Mouse (Mus musculus): ENCODE measurements around the gene Dok5.

Dok5 gene

GRCm38 (mm10) chr2:170738446-170738845 lies 6.8 kb downstream of the Dok5 start:
- no peak for DNase-seq (ENCODE audit: extremely low read depth, low read depth, low spot score)

- DNase-seq (ENCODE audit: extremely low read depth, low read depth, low spot score): no peak
Observed at GRCm38 (mm10) chr2:170738891-170739290, 7.3 kb downstream of the Dok5 start.

DNA sequence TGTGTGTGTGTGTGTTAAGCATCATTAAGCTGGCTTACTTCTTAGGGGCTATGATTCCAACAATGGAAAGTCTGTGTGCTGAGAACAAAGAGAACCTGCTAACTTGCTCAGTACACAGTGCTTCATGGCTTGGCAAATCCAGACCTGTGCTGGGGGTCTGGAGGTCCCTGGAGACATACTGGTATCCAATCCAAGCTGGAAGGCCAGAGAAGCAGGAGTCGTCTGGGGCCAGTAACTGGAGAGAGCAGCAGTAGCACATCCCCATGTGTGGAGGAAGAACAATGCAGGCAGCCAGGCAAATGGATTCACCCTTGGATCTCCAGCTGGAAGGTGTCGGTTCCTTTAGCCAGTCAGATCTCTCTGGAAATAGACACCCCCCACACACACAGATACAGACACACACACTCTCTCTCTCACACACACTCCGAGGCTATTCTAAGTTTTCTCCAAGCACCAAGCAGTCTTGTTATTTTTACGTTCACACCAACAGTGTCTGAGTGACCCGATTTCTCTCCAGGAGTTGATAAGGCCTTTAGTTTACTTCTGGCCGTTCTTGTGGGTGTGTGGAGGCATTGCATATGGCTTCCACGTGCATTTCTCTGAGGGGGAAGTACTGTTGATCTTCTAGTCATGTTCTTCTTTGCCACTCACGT lies 8.2 kb downstream of the Dok5 start:
- DNase-seq (ENCODE audit: extremely low read depth, low read depth, low spot score): no peak

DNA sequence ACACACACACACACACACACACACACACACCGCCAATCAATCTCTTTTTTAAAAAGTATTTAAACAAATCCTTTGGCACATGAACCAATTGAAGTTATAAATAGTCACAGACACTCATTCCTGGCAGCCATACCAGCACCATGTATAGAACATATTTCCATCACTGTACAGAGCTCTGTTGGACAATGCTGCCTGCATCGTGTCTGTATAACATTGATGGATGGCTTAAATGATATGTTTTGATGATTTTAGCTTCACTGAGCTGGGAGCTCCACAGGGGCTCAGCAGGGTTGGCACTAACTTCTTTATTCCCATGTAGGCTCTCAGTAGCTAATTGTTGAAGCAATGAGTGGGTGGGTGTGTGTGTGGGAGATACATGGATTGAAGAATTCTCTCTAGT lies 11.9 kb downstream of the Dok5 start:
- DNase-seq (ENCODE audit: extremely low read depth, low read depth, low spot score): no peak

GRCm38 (mm10) chr2:170748901-170749300 lies 17.3 kb downstream of the Dok5 start:
- DNase-seq (ENCODE audit: extremely low read depth, low read depth, low spot score): no peak

GRCm38 (mm10) chr2:170752191-170752850 lies 20.7 kb downstream of the Dok5 start:
- no peak for DNase-seq (ENCODE audit: extremely low read depth, low read depth, low spot score)

DNA sequence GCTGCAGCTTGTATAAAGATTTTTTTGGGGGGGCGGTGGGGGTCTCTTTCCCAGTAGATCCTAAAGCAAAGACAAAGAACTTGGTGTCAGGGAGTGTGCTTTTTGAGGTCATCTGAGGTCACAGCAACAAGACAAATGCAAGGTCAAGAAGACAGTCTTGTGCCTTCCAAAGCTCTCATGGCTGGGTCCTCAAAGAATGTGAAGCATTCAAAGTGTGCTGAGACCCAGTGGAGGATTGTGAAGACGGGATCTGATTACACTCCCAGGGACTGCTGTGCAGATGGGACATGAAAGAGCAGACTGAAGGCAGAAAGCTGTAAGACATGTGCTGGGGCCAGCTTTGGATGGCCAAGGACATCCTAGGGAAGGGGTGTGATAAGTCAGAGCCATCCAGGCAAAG lies 24.2 kb downstream of the Dok5 start:
- DNase-seq (ENCODE audit: extremely low read depth, low read depth, low spot score): no peak

- no peak for DNase-seq (ENCODE audit: extremely low read depth, low read depth, low spot score)
Observed at GRCm38 (mm10) chr2:170756667-170757066, 25.1 kb downstream of the Dok5 start.

- no peak for DNase-seq (ENCODE audit: extremely low read depth, low read depth, low spot score)
Observed at GRCm38 (mm10) chr2:170757228-170757875, 25.7 kb downstream of the Dok5 start.

DNA sequence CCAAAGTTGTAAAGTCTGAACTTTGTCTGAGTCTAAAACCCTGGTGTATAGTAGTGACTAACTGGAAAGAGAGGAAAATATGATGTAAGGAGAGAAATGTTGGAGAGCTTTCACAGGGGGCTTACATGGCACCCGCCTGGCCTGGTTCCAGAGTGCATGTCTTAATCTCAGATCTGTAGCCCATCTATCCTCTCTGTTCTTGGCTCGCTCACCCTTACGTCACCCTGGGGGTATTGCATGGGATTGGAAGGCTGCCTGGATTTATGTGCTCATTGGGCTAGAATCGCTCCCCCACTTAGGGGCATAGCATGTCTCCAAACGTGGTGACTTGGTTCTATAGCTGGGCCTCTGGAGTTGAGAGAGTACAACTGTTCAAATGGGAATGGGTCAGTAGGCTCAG lies 26.6 kb downstream of the Dok5 start:
- DNase-seq (ENCODE audit: extremely low read depth, low read depth, low spot score): no peak

DNA sequence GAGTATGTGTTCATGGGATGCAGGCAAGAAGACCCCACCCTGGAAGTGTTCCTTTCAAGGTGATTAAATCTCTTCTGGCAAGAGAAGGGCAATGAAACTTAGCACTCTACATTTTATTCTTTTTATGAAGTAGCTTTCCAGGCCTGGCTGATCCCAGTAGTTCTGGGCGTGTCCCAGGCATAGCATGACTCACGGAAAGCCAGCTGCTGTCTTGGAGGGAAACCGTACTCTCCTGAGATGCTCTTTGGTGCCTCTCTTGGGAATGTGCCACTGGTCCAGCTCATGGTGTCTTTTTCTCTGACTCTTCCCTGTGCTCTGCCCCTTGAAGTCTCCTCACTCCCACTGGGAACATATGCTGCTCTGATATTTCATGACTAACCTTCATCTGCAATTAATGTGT lies 33.1 kb downstream of the Dok5 start:
- no peak for DNase-seq (ENCODE audit: extremely low read depth, low read depth, low spot score)

GRCm38 (mm10) chr2:170767243-170767642 lies 35.6 kb downstream of the Dok5 start:
- no peak for DNase-seq (ENCODE audit: extremely low read depth, low read depth, low spot score)

DNA sequence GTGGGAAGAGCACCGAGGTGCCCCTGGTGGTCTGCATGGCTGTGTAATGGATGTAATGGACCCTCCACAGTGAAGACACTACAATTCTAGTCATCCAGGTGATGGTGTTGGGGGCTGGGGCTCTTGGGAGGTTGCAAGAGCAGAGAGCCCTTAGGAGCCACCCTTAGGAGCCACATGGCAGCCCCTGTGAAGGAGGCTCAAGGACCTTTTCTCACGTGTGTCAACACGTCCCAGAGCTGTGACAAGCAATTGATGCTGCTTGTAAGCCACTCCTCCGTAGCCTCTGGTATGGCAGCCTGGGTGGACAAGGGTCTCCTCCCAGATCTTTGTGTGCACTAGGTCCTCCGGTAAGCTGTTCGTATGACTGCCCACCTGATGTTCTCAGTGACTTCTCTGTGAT lies 37.1 kb downstream of the Dok5 start:
- DNase-seq (ENCODE audit: extremely low read depth, low read depth, low spot score): no peak

GRCm38 (mm10) chr2:170771555-170771954 lies 39.9 kb downstream of the Dok5 start:
- DNase-seq (ENCODE audit: extremely low read depth, low read depth, low spot score): no peak

- no peak for DNase-seq (ENCODE audit: extremely low read depth, low read depth, low spot score)
Observed at GRCm38 (mm10) chr2:170772126-170772884, 40.7 kb downstream of the Dok5 start.

DNA sequence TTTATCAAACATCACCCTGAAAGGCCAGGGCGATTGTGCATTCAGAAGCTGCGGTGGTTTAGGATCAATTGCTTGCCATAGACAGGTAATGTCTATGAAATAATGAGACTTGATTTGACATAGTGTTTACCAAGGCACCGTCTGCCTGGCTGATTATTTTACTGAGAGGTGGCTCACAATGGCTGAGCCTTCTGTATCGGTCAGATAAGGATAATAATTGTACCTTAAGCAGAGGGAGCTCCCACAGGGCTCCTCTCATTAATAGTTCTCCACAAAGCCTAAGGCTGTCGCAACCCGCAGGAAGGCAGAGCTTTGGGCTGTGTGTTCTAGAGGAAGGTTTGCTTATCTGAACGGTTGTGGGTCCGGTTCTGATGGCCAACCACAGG lies 41.3 kb downstream of the Dok5 start:
- no peak for DNase-seq (ENCODE audit: extremely low read depth, low read depth, low spot score)

DNA sequence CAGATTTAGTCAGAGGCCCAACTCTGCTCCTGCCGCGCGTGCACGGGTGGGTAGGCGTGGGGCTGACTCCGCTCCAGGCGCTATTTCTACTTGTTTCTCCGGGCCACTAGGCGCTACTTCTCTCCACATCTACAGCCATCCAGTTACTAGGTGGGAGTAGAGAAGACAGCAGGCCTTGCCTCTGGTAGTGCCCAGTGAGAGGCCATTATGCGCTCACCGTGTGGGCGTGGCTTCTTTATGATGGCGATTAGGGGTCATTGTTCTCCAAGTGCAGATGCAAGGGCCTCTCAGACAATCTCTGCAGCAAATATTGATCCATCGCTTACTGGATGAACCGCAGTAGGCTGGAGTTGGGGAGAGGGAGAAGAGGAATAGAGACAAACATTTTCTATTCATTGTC lies 44.0 kb downstream of the Dok5 start:
- DNase-seq (ENCODE audit: extremely low read depth, low read depth, low spot score): no peak

GRCm38 (mm10) chr2:170776107-170776506 lies 44.5 kb downstream of the Dok5 start:
- DNase-seq (ENCODE audit: extremely low read depth, low read depth, low spot score): no peak

- DNase-seq (ENCODE audit: extremely low read depth, low read depth, low spot score): no peak
Observed at GRCm38 (mm10) chr2:170777572-170777971, 46.0 kb downstream of the Dok5 start.

GRCm38 (mm10) chr2:170780010-170780750 lies 48.6 kb downstream of the Dok5 start:
- no peak for DNase-seq (ENCODE audit: extremely low read depth, low read depth, low spot score)

GRCm38 (mm10) chr2:170788101-170788500 lies 56.5 kb downstream of the Dok5 start:
- no peak for DNase-seq (ENCODE audit: extremely low read depth, low read depth, low spot score)
